Mouse (Mus musculus) brain, embryonic 14.5 days (tissue): Measurements from ENCODE around the gene Bach1. TPM values are rescaled to one million over a fixed set of nuclear protein-coding genes. Genes with fewer than 3 reads are reported as not detected.
"Not testable (repeated sequence)": the region's sequence is repeated elsewhere in the genome, so short reads cannot be mapped to it uniquely, and the experiment has no call there.

Experiments
- DNase-seq: peaks from one replicate; pipeline ENCODE4 v3.0.0-alpha.2; 2011; ENCODE audit warnings: low read depth
- CTCF ChIP-seq: fragments of 200-500 bp; IDR thresholded peaks from 2 replicates; pipeline ENCODE4 v1.5.1; 2012; ENCODE audit warnings: inconsistent platforms, mild to moderate bottlenecking, moderate library complexity, borderline replicate concordance; ENCODE audit not compliant: insufficient read depth, insufficient read length; ENCODE audit errors: extremely low read depth
- POLR2A ChIP-seq: fragments of 200-500 bp; IDR thresholded peaks from 2 replicates; pipeline ENCODE4 v1.6.1; 2012; ENCODE audit warnings: mild to moderate bottlenecking, inconsistent platforms, borderline replicate concordance; ENCODE audit not compliant: poor library complexity, insufficient read depth, insufficient read length, severe bottlenecking; ENCODE audit errors: extremely low read depth
- polyA plus RNA-seq: library from polyadenylated mRNA; depleted of rRNA; stranded (reverse); fragments of >200 nt; gene quantifications from 2 replicates; pipeline ENCODE4 v1.2.3, GENCODE M21; 2012

Bach1 gene
- polyA plus RNA-seq, 1 experiment = 31.1 TPM

GRCm38 (mm10) chr16:87681848-87682247 is 16.9 kb upstream of the Bach1 start:
- TF ChIP-seq CTCF = no peak
- no peak for TF ChIP-seq POLR2A
- DNase-seq = no peak

DNA sequence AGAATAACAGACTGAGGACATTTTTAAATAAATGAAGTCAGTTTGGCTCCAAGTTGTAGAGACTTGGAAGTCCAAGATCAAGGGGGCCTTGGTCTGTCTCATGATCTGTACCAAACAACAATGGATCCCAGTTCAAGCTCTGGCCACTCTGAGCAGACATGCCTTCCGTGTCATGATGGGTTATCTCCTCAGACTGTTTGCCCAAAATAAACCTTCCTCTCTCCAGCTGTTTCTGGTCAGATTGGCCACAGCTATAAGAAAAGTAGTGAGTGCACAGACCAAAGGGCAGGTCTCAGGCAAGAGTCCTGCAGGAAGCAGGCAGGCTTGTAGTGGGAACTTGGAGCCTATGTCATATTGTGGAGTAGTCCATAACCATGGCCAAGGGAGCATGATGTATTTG is 12.3 kb upstream of the Bach1 start:
- DNase-seq = no peak
- TF ChIP-seq POLR2A (no peak), CTCF (no peak)

DNA sequence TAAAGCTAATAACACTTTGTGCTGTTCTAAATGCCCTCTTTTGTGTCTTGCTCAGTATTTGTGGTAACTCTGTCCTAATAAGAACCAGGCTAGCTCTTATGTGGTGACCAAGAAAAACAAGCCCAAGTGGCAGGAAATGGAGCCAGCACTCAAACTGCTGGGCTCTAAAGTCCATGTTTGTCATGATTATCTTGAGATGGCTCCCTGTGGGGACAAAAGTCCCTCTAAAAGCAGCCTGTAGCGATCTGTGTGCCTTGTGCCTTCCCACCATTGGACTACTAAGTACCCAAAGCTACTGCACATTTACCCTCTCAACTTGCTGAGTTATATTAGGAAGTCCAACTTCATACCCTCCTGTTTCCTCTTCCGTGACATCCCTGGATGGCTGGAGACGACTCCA is 11.4 kb upstream of the Bach1 start:
- TF ChIP-seq POLR2A (no peak), CTCF (no peak)
- no peak for DNase-seq

DNA sequence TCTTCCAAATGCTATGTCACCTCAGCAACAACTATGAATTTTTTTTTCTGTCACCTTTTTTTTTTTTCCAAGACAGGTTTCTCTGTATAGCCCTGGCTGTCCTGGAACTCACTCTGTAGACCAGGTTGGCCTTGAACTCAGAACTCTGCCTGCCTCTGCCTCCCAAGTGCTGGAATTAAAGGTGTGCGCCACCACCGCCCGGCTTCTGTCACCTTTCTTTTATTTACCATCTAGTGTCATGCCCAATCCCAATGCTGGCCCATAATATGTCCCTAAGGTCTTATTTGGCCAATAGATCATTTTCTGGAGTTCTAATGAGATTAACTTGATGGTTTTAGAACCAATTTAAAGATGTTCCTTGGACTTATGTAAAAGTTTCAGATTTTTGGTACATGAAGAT is 10.4 kb upstream of the Bach1 start:
- DNase-seq = not testable (repeated sequence)

- DNase-seq = not testable (repeated sequence)
These were observed 9.9 kb upstream of the Bach1 start for GRCm38 (mm10) chr16:87688823-87689222.

GRCm38 (mm10) chr16:87689225-87689624 is 9.5 kb upstream of the Bach1 start:
- TF ChIP-seq POLR2A (no peak), CTCF (no peak)
- peak; percentile 37 for DNase-seq

DNA sequence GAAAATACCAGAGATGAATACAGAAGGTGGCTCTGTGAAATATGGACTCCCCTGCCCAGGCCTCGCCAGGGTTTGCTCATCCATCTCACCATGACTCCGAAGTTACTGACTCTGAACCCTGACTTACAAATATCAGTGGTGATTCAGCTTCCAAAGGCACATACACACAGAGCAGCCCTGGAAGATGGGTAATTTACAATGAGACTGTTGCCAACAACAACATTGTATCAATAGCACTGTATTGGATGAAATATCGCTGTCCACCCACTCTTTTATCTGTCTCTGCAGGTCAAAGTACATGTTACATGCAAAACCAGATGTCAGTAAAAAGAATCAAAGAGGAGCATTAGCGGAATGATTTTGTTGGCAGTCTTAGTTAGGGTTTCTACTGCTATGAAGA is 8.2 kb upstream of the Bach1 start:
- TF ChIP-seq CTCF (no peak), POLR2A (no peak)
- DNase-seq = no peak

DNA sequence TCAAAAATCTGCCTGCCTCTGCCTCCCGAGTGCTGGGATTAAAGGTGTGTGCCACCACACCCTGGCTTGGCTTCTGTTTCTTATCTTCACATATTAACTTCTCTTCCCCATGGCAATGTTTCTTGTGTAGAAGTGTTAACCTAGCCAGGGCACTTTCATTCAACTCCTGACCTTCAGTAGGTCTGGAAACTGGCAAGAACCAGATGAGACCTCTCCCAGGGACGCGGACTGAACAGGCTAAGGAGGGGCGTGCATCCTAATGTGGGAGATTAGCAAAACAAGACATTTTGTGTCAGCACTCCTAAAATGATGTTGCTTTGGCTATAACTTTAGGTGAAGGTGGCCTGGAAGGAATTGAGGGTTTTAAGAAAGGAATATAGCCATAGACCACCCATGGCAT is 7.6 kb upstream of the Bach1 start:
- DNase-seq = no peak
- TF ChIP-seq CTCF (no peak), POLR2A (no peak)

GRCm38 (mm10) chr16:87692591-87692990 is 6.2 kb upstream of the Bach1 start:
- TF ChIP-seq CTCF (no peak), POLR2A (no peak)
- DNase-seq = no peak

DNA sequence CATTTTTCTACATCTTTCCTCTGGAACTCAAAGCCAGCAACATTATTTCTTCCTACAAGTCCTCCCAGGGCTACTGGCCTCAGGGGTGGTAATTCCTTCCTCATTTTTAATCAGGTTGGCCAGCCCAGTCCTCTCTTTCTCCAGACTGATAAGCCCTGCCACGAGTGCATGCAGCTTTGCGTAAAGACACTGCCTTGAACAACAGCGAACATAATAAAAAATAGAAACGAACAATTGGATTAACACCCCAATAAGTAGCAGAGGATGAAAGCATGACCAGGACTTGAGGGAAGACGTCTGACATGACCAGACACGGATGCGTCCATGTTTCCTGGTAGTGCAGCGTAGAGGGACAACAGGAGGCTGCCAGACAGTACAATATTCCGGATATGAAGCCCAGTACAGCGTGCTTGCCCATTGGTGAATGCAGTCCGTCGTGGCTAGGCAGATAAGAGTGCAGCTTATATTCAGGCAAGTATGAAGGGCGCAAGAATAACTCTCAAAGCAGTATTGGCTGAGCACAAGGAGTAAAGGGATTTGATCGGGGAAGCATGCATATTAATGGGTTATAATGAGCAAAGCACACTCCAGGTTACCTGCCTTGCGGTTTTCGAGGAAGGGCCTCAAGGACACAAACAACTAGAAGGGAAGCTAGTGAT is 909 bp upstream of the Bach1 start:
- no peak for TF ChIP-seq CTCF
- no peak for TF ChIP-seq POLR2A
- peak; percentile 47 for DNase-seq

GRCm38 (mm10) chr16:87699306-87699692 is 554 bp downstream of the Bach1 start:
- TF ChIP-seq CTCF = no peak
- TF ChIP-seq POLR2A = no peak
- peak; percentile 82 for DNase-seq

GRCm38 (mm10) chr16:87699693-87700394 is 1.1 kb downstream of the Bach1 start:
- TF ChIP-seq POLR2A (no peak), CTCF (no peak)
- DNase-seq = peak; percentile 85

- no peak for DNase-seq
- TF ChIP-seq CTCF = no peak
- TF ChIP-seq POLR2A = no peak
These were observed 1.6 kb downstream of the Bach1 start for GRCm38 (mm10) chr16:87700395-87700765.

- no peak for DNase-seq
These were observed 3.1 kb downstream of the Bach1 start for GRCm38 (mm10) chr16:87701891-87702290.

More at GRCm38 (mm10) chr16:87701891-87702290, 3.1 kb downstream of the Bach1 start:
- no peak for TF ChIP-seq POLR2A
- TF ChIP-seq CTCF = no peak
